Mouse (Mus musculus) heart, postnatal 0 days (tissue): ENCODE results near the gene Ankrd22. TPM values are rescaled to one million over a fixed set of nuclear protein-coding genes. Genes with fewer than 3 reads are reported as not detected.

Source experiments
- ATAC-seq: fragments of 200-750 bp; cut with Nextera tagmentation; 2 replicates; pipeline ENCODE4 v1.8.0; 2017; ENCODE audit warnings: low read depth, moderate number of reproducible peaks, moderate library complexity; ENCODE audit not compliant: insufficient read depth
- DNase-seq: peaks from one replicate; pipeline ENCODE4 v3.0.0-alpha.2; 2016; ENCODE audit warnings: low spot score
- H3K27ac ChIP-seq: fragments of 300-500 bp; sonication (generic); 2 replicates; pipeline ENCODE4 v1.5.1; 2014; ENCODE audit warnings: low read depth, mild to moderate bottlenecking
- H3K27me3 ChIP-seq: fragments of 300-500 bp; sonication (generic); 2 replicates; pipeline ENCODE4 v1.6.1; 2014; ENCODE audit warnings: low read length, mixed read lengths; ENCODE audit not compliant: control insufficient read depth, insufficient read depth
- H3K36me3 ChIP-seq: fragments of 300-500 bp; sonication (generic); replicated peaks from 2 replicates; pipeline ENCODE4 v1.6.1; 2014; ENCODE audit warnings: low read length, mixed read lengths; ENCODE audit not compliant: control insufficient read depth, insufficient read depth
- H3K4me1 ChIP-seq: fragments of 300-500 bp; sonication (generic); 2 replicates; pipeline ENCODE4 v1.6.1; 2014; ENCODE audit warnings: antibody characterized with exemption; ENCODE audit not compliant: control insufficient read depth, insufficient read depth
- H3K4me2 ChIP-seq: fragments of 300-500 bp; sonication (generic); 2 replicates; pipeline ENCODE4 v1.6.1; 2014; ENCODE audit warnings: low read depth, mild to moderate bottlenecking, low read length, moderate library complexity
- H3K4me3 ChIP-seq: fragments of 300-500 bp; sonication (generic); 2 replicates; pipeline ENCODE4 v1.5.1; 2014; ENCODE audit warnings: low read depth, low read length
- H3K9ac ChIP-seq: fragments of 300-500 bp; sonication (generic); replicated peaks from 2 replicates; pipeline ENCODE4 v1.6.1; 2014; ENCODE audit warnings: low read depth, low read length, mixed read lengths
- H3K9me3 ChIP-seq: fragments of 300-500 bp; sonication (generic); replicated peaks from 2 replicates; pipeline ENCODE4 v1.6.1; 2016; ENCODE audit warnings: low read length; ENCODE audit not compliant: control insufficient read depth
- CTCF ChIP-seq: IDR thresholded peaks from 2 replicates; pipeline ENCODE4 v1.5.1; 2016; ENCODE audit warnings: antibody characterized with exemption, control low read depth, low read depth
- EP300 ChIP-seq: IDR thresholded peaks from 2 replicates; pipeline ENCODE4 v1.6.1; 2016; ENCODE audit warnings: antibody characterized with exemption, low read depth
- WGBS: fragments of 180-500 bp; shearing (Covaris S2); extraction: QIAGEN DNeasy Blood & Tissue Kit; methylation state at CpG from one replicate; pipeline ENCODE4 v1.1.7; 2014; 5-methylcytosine and 5-hydroxymethylcytosine counted together
- polyA plus RNA-seq: library from polyadenylated mRNA; unstranded; fragments of >200 nt; fragmentation: Nextera tagmentation; extraction: Ambion mirVana; gene quantifications from 2 replicates; pipeline ENCODE4 v1.2.1, GENCODE M21; 2015
- total RNA-seq: library from RNA; depleted of rRNA; stranded (reverse); fragments of >200 nt; gene quantifications from 2 replicates; pipeline ENCODE4 v1.2.3, GENCODE M21; 2014; ENCODE audit warnings: low replicate concordance; rRNA removed

Gene Ankrd22
- total RNA-seq (0.34 TPM in 1 of 2 replicates, not detected in the other), polyA plus RNA-seq (not detected in 2 replicates)

DNA sequence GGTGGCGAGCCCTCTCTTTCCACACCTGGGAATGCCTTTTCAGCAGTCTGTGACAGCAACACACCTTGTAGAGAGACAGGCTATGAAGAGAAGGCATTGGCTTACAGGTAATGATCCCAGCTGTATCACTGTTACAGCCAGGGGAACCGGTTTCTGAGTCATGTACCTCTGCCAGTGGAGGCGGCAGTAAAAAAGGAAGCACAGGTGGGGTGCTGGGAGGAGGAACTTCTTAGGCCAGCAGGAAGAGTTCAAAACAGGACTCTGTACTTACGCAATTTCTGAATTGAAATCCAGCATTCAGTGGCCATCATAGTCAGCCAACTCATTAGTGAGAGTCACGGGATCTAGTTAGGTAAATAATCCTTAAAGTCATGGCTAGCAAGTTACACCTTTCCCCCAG, at the start of gene Ankrd22:
Gene Ankrd22 (minus strand): TSS at position 163 of the 400 bp plus-strand sequence.
- TF ChIP-seq CTCF (no peak), EP300 (no peak)
- no peak for DNase-seq
- Histone ChIP-seq H3K27ac (no peak within 1 kb of the TSS), H3K9ac (no peak within 1 kb of the TSS), H3K27me3 (no peaks in the 10 kb centered on the region), H3K4me3 (no peak within 1 kb of the TSS), H3K9me3 (no peaks in the 10 kb centered on the region), H3K4me1 (no peaks in the 10 kb centered on the region), H3K4me2 (no peak within 1 kb of the TSS), H3K36me3 (no peaks in the 10 kb centered on the region)
- no peak for ATAC-seq
- WGBS, result 74% methylated on average over 5 of the region's 5 CpGs

DNA sequence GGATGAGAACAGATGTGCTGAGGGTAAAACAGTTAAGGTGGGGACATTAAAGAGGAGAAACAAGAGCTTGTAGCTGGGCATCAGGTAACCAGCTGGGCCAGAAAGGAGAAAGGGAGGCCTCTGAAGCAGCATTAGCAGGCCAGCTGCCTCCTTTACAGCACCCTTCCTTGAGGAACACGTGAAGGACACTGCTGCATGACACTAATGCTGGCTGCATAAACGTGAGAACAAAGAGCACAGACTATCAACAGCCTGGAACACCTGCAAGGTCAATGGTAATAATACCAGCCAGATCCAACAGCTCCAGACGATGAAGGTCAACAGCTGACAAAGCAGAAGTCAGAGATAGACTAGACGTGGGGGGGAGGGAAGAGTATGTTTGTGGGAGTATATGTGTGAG, 48.3 kb upstream of the Ankrd22 start:
- no peaks in the 10 kb centered on the region for H3K36me3 ChIP-seq
- WGBS, result 23% methylated on average over 4 of the region's 4 CpGs
- DNase-seq (peak; percentile 26), ATAC-seq (peak; percentile 67; the same call in 1 of the 2 replicates)
- no peaks in the 10 kb centered on the region for H3K27me3 ChIP-seq
- H3K27ac ChIP-seq, result no peak overlapping the region
- no peaks in the 10 kb centered on the region for H3K9me3 ChIP-seq
- no peak overlapping the region for H3K9ac ChIP-seq
- no peak overlapping the region for H3K4me2 ChIP-seq
- no peak for TF ChIP-seq CTCF
- TF ChIP-seq EP300, result no peak
- no peak overlapping the region for H3K4me3 ChIP-seq
- 0 out of 2 replicates have a peak, but pooled peaks cover 8% of the 10 kb centered on the region for H3K4me1 ChIP-seq

DNA sequence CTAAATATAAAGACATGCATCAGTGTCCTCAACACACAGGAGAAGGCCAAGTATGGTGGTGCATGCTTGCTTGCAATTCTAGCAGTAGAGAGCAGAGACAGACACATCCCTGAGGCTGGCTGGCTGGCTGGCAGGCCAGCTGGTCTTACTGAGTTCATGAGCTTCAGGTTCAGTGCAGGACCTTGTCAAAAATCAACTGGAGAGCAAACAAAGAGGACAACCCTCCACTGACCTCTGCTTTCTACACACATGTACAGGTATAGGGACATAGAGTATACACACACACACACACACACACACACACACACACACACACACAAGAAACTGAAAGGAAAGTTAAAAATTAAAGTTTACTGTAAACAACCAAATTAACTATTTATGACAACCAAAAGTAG, 47.4 kb upstream of the Ankrd22 start:
- DNase-seq, result no peak
- Histone ChIP-seq H3K4me3 (no peak overlapping the region), H3K9me3 (no peaks in the 10 kb centered on the region), H3K4me1 (0 out of 2 replicates have a peak, but pooled peaks cover 8% of the 10 kb centered on the region), H3K9ac (no peak overlapping the region), H3K27ac (no peak overlapping the region), H3K36me3 (no peaks in the 10 kb centered on the region), H3K4me2 (no peak overlapping the region), H3K27me3 (no peaks in the 10 kb centered on the region)
- ATAC-seq, result no peak
- TF ChIP-seq CTCF (no peak), EP300 (no peak)

DNA sequence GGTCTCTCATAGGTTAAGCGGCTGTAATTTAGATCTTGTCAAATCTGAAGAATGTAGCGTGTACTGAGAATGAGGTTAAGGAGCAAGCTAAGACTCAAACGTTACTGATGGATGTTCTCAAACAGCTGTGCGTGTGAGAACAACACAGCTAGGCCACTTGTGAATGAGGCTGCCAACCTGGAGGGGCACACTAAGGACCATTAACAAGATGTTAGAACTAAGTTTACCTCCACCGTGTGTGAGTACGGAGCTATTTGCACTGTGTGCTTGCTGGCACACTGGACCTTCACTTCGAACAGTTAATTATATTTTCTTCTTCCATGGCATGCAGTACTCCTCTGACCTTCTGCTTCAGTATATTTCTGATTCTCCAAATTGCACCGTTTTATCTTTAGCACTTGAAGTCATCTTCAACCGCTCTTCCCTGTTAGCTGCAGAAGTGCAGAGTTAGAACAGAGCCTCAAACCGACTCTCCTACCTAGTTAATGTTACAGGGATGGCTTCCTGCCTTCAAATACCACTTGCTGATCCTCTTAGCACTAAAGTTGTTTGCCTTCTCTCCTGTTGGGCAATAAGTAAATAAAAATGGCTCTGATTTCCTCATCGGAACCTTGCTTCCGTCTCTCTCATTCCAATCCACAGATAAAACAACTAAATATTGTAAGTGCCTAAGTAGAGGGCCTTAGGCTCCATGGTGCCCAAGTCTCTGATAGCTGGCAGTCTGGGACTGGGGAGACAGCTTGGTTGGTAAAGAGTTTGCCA, 46.8 kb upstream of the Ankrd22 start:
- DNase-seq, result no peak
- no peak overlapping the region for H3K4me3 ChIP-seq
- no peak overlapping the region for H3K4me2 ChIP-seq
- no peak overlapping the region for H3K27ac ChIP-seq
- H3K36me3 ChIP-seq, result no peaks in the 10 kb centered on the region
- no peaks in the 10 kb centered on the region for H3K27me3 ChIP-seq
- no peak overlapping the region for H3K9ac ChIP-seq
- WGBS, result 79% methylated on average over 12 of the region's 12 CpGs
- H3K9me3 ChIP-seq, result no peaks in the 10 kb centered on the region
- TF ChIP-seq EP300 (no peak), CTCF (no peak)
- no peak for ATAC-seq
- 0 out of 2 replicates have a peak, but pooled peaks cover 8% of the 10 kb centered on the region for H3K4me1 ChIP-seq

DNA sequence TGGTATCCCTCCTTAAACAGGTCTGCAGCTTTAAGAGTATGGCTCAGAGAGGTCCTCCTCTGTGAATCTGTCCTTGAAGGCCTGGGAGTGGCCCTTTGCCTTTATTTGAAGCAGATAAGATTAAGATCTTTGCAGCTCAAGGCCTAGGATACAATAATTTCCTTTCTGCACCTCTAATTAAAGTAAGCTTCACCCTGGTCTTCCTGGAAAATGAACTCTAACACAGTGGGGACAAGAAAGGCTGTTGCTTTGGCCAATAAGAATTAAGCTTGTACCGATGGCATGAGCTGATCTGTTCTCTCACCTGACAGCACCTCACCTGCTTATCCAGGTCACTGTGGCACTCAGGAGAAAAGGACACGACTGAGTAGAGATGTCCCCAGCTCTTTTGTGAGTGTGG, 45.0 kb upstream of the Ankrd22 start:
- no peak overlapping the region for H3K27ac ChIP-seq
- H3K4me1 ChIP-seq, result 0 out of 2 replicates have a peak, but pooled peaks cover 5% of the 10 kb centered on the region
- no peak overlapping the region for H3K4me2 ChIP-seq
- ATAC-seq, result no peak
- 59% methylated on average over 2 of the region's 2 CpGs for WGBS
- DNase-seq, result no peak
- H3K4me3 ChIP-seq, result no peak overlapping the region
- no peak overlapping the region for H3K9ac ChIP-seq
- H3K9me3 ChIP-seq, result no peaks in the 10 kb centered on the region
- no peaks in the 10 kb centered on the region for H3K27me3 ChIP-seq
- TF ChIP-seq CTCF (no peak), EP300 (no peak)
- H3K36me3 ChIP-seq, result no peaks in the 10 kb centered on the region
